Mouse (Mus musculus) layer of hippocampus, adult 9-11 months (tissue): ENCODE data around the gene D7Ertd443e.

Experiments used
- DNase-seq: peaks from one replicate; pipeline ENCODE4 v3.0.0; 2022

The D7Ertd443e gene

DNA sequence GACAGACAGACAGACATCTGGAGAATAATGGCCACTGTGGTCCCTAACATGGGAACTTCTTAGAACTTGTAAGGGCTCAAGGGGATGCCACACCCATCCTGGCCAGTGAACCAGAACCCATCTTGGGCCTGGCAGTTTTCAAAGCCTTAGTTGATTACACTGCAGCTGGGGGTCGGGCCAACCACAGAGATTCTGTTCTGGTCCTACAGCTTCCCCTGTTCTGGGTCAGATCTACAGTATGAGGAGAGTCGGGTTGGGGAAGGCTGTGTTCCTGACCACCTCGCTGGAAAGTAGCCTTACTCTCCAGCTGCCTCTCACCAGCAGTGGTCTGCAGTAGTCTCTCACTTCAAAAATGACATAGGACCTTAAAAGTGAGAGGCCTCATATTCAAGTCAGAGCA lies 159.2 kb downstream of the D7Ertd443e start:
- DNase-seq: no peak

DNA sequence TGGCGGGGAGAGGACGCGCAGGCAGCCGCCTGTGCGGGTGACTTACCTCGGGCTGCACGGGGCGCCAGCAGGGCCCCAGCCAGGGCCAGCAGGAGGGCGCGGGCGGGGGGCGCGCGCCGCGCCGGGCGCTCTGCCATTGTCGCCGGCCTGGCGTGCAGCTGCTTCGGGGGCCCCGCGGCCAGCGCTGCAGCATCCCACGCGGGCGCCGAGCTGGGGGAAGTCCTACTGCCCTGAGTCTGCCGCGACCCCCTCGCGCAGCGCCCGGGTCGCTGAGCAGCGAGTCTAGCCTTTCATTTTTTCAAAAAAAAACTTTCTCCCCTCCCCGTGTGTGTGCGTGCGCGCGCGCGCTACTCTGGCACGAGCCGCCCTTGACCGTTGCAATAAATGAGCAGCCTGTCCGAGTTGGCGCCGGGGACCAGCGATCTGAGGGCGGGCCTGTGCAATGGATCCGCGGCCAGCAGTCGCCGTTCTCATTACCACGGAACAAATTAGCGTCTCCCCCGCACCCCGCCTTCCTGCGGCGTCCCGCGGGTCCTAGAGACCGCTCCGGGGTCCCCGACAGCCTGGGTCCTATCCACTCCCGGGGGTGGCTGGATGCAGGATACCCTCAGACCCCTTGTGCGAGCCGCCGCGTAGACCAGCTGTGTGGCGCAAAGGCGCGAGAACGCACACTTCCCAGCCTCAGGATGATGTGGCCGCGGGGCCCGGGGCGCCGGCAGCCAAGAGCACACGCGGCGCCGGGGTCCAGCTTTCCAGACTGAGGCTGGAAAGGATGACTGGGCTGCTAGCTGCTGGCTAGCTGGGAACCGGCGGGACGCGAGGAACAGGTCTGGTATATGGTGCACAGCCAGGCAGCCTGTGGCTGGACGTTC lies 160.5 kb downstream of the D7Ertd443e start:
- DNase-seq: peak; percentile 39

GRCm38 (mm10) chr7:134224421-134224740 lies 161.1 kb downstream of the D7Ertd443e start:
- no peak for DNase-seq

DNA sequence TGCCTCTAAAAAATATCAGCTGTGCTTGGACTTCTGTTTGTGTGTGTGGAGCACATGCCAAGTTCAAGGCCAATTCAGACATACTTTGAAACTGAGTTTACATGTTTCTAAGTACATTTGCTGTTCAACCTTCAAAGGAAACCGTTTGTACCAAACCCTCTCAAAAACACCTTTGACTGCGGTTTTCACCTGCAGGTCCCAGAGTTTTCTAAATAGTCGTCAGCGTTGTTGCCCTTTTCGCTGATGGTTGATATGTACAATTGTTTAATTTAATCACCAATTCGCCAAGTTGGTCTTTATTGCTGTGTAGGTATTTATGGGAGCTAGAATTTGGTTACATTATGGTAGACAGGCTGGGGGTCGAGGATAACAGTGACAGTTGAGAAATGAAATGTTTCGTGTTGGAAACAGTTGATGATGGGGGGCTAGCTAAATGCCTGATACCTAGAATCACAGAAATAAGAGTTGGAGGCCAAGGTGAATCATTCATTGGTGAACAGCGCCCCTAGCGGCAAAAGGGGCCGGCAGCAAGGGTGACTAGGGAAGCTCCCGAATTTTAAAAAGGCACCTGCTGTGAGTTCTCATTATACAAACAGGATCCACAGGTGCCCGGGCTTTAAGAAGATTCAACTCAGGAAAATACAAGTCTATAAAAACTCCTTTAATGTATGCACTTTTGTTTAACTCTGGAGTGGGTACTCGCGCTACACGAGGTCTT lies 161.9 kb downstream of the D7Ertd443e start:
- DNase-seq: peak; percentile 59
